Mouse (Mus musculus): ENCODE measurements around the gene Atp2b1.

- TF ChIP-seq HCFC1 (IDR thresholded peaks at IDR 0.05; ENCODE audit: borderline replicate concordance, insufficient read depth, low read length) = no peak
- TF ChIP-seq MAFK (IDR thresholded peaks at IDR 0.05; ENCODE audit: insufficient read depth, low read depth, low read length) = no peak
These were observed 97.9 kb downstream of the Atp2b1 start for GRCm38 (mm10) chr10:99012086-99012485.

Measured in ES-E14 (cell line).